Mouse (Mus musculus): ENCODE measurements around the gene Ikzf2.

DNA sequence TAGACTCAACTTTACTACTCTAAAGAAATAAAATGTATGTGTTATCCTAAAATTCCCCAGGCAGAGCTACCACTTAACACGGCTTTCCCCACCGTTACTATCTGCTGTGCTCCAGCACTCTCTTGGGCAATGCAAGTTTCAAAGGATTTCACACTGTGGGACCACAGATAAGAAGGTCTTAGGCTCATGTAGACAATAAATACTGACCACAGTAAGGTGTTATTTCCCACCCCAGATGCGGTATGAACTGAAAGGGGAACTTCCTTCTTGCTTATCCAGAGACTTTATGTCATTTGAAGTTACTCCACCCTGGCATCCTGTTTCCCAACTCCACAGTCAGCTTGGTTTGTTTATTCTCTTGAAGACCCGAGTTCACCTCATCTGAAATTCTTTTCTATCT, 191.0 kb downstream of the Ikzf2 start:
- no peak for TF ChIP-seq CTCF (IDR thresholded peaks at IDR 0.05; ENCODE audit: low read depth)
- TF ChIP-seq EP300 (optimal IDR thresholded peaks at IDR 0.05): no peak
